Mouse (Mus musculus): ENCODE data around the gene Snx5. TPM values are rescaled to one million over a fixed set of nuclear protein-coding genes. Genes with fewer than 3 reads are reported as not detected.

Snx5 gene
- total RNA-seq, 2 experiments from 2014 or later: 39.6 to 39.8 TPM

DNA sequence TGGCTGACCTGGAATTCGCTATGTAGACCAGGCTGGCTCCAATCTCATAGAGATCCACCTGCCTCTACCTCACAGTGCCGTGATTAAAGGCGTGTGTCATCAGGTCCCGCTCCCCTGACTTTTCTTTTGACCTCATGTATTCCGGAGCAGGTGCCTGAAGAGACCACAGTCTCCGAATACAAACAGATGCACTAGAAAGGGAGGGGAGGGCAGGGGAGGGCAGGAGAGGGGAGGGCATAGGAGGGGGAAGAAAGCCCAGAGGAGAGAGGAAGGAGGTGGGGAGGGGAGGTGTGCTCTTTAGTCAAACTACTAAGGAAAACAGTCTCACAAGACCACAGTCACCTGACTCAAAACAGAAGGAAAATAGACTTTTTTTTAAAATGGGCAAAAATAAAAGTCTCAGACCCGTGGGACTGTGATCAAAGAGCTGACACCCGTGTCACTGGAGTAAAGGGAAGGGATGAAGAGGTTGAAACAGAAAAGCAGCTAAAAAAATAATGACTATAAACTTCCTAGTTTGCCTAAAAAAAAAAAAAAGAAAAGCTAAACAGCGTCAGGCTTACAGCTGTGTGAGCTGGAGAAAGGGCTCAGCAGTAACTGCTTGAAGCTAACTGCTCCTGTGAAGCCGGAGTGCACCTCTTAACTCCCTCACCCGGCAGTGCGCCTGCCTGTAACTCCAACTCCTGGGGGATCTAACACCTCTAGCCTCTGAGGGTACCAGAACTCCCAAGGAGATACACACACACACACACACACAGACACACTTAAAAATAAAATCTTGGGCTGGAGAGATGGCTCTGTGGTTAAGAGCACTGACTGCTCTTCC, 42.0 kb downstream of the Snx5 start:
- DNase-seq: no peak

DNA sequence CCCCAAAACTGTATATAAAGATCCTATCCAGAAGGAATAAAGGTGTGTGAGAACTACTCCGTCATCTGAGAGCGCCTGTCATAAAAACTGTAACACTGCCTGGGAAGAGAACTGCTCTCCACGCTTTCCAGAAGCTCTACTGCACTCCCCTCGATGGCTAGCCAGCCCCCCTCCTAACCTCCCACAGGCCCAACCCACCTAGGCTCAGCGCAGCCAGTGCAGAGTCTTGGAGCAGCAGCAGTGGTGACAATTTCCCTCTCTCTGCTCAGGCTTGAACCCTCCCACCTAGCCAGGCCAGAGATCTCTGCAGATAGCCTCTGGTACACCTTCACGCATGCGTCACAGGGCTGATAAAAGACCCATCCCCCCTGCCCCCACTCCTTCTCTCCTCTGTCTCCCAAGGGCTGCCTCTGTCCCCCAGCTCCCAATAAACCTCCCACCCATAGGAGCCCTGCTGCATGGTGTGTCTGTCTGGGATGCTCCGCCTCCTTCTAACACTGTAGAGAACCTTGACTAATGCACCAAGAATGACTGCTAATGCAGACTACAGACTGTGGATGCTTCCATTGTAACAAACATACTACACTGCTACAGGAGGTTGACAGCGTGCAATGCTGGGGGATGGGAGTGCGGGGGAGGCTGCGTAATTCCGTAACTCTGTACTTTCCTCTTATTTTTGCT, 43.7 kb downstream of the Snx5 start:
- no peak for DNase-seq

DNA sequence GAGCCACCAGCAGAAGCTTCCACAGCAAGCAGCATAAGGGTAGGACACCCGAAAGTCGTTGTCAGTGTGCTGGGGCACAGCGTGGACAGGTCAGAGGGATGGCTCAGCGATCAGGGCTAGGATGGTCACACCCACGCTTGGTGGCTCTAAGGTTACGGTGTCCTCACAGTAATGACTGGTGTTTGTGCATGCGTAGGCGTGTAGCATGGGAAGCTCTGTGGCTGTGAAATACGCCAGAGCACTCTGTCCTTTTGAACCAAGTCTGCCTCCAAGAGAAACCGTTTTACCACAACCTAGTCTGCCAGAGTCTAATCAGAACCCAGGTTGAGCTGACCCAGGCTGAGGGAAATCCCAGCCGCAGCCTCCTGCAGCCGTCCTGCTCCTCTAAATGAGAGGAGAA, 46.4 kb downstream of the Snx5 start:
- DNase-seq: no peak

DNA sequence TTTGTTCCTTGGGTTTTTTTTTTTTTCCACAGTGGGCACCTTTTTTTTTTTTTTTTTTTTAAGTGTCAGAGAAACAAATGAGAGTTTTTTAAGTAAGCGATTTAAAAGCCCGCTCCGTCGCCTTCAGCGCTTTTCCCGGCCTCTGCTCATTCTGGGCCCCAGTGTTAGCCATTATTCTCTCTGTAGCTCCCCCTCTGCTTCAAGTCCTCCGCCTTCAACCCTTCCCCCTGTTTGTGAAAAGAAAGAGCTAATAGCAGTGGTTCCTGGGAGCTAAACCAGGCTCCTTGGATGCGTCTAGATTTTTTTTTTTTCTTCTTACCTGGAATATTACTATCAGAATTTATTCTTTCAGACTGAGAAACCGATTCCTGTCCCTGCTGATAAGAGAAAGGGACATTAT, 55.1 kb downstream of the Snx5 start:
- no peak for DNase-seq

DNA sequence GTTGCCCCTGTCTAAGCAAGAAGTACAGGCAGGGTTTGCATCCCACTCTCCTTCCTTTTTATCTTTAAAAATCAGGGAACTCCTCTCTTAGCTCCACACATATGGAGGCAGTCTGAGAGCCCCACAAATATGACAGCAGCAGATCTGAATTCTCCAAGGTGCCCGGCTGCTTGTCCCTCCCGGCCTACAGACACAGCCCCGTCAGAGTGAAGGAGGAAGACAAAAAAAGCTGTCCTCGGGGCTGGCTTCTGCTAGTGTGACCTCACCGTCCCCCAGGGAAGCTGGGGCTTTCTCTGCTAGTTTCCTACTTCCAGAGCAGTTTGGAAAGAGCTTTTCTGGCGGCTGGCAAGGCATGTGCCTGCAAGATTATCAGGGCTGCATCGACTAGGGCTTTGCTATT, 55.5 kb downstream of the Snx5 start:
- peak; percentile 61 for DNase-seq

DNA sequence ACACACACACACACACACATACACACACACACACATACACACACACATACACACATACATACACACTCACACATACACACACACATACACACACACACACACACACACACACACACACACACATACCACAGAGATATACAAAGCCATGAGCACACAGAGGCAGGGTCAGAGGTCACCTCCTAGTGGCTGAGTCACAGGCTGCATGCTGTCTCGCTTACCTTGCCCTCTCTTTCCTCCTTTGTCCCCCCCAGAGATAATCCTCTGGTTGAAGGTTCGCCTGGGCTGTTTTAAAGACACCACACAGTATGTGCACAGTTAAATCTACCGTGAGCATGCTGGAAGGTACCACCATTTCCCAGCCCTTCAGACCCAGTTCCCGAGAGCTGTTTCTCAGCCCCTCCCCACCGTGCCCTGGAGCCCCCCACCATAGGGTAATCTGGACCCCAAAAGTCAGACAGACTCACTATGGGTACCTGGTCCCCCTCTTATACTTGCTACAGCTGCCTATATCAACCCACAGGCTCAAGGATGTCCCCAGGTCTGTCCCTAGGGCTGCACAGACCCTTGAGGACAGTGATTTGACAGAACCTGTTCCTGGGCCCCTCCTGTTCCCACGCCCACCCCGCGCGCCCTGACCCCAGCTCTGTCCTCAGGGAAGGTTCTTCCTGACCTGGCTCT, 56.1 kb downstream of the Snx5 start:
- DNase-seq: no peak

DNA sequence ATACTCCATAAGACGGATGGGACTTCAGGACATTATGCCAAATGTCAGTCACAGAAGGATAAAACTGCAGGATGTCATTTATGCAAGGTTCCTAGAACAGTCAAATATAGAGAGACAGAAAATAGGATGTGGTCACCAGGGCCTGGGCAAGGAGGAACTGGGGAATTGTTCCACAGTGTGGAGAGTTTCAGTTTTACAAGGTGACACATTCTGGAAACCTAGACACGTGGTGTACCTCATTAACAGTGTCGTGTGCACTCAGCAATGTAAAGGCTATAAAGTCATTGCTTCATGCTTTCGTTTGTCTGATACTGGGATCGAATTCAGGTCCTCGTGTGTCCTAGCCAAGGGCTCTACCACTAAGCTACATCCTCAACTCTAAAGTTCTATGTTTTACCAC, 56.9 kb downstream of the Snx5 start:
- DNase-seq: no peak

DNA sequence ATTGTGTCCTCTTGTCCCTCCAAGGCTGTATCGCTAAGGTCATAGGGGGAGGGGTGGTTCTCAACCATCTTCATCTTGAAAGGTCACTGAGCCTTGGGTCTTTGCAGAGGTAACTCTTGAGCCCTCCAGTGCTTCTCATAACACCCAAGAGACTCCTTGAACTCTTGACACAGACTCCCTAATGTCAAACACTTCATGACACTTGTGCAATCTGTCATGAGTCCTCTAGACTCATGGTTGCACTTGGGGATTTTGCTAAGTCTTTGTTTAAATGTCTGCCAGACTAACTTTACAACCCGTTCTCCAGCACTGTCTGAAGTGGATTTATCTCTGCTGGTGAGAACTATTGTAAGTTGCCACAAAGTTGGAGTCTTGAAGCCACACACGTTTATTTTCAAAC, 61.3 kb downstream of the Snx5 start:
- DNase-seq: no peak

DNA sequence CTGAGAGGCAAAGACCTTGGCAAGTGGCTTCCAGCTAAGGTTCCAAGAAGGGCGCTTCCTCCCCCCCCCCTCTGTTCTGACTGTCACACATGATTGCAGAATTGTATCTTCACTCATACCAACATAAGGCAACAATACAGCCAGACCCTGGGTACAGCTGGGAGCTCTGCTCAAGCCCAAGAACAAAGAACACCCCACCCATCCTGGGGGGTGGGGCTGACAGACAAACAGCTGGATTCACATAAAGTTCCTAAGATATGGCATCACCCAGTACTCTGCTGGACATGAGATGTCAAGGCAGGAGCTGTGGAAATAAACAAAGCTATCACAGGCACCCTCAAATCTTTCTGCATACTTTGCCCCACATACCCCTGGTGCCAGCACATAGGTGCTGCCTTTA, 63.3 kb downstream of the Snx5 start:
- DNase-seq: no peak

DNA sequence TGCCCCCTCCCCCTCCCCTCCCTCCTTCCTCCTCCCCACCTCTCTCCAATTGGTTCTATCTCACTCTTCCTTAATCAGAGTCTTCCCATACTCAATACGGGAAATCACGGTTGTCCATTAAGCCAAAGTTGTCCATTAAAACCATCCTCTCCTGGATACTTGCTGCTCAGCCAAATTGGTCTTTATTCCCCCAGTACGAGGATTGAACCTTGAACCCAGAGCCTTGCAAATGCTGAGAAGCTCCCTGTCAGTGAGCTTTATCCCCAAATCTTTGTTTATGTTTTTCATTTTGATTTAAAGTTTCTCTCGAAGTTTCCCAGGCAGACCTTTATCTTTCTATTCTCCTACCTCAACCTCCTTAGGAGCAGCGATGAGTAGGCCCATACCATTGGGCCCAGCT, 67.7 kb downstream of the Snx5 start:
- DNase-seq: no peak

DNA sequence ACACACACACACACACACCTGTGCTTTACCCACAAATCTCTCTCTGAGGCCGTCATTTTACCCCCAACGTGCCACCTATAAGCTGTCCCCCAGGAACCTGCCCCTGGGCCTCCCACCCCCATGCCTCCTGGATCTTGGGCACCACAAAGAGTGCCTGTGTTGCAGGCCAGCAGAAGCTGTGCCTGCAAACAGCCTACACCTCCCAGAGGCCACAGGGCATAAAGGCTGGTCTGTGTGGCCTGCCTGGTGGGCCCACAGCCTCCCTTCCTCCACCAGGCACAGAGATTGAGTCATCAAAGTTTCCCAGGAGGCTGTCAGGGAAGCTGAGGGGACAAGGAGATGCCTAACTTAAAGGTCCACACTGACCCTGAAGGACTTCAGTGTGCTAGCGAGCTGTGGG, 68.1 kb downstream of the Snx5 start:
- no peak for DNase-seq

DNA sequence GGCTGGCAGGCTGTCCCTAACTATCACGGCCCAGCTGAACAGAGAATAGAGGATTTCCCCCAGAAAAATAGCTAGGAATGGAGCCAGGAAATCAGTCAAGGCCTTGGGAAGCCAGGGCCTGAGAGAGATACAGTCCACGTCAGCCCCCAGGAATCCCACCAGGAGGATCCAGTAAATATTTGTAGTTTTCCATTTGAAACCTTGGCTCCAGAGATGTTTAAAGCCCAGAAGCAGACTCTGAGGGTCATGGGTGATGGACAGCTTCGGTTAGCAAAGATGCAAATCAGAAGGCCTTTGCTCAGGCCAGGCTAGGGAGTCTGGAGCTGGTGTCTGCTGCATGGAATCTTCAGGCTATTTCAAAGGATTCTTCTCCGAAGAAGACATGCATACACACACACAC, 68.6 kb downstream of the Snx5 start:
- DNase-seq: no peak

Other genes starting within 250 kb of the Snx5 start
- not detected for gene Banf2, start 237.8 kb downstream of the Snx5 start, total RNA-seq (2021)
- 1 to 10 TPM; 6.0 to 6.5 TPM for gene Mgme1, start 243 bp downstream of the Snx5 start, total RNA-seq (2021)
- gene Ovol2, start 61.2 kb upstream of the Snx5 start, total RNA-seq (2021): not detected
- 10 to 100 TPM; 16.9 to 20.9 TPM for gene Kat14, start 98.1 kb upstream of the Snx5 start, total RNA-seq (2021)
- gene Pet117, start 98.1 kb upstream of the Snx5 start, total RNA-seq (2021): 1 to 10 TPM; 5.8 to 6.5 TPM